Mouse (Mus musculus) CH12.LX (cell line): ENCODE results near the gene Lrrn4cl. TPM values are rescaled to one million over a fixed set of nuclear protein-coding genes. Genes with fewer than 3 reads are reported as not detected.
A peak's percentile ranks its signal among the peaks of the same experiment; 100 is the strongest.

Experiments used
- DNase-seq: peaks from one replicate; pipeline ENCODE4 v3.0.0-alpha.2; 2013; ENCODE audit errors: extremely low read depth
- H3K27ac ChIP-seq: 2 replicates; pipeline ENCODE4 v1.5.1; 2012; ENCODE audit warnings: low read depth, mild to moderate bottlenecking, control low read depth, moderate library complexity; ENCODE audit not compliant: insufficient read depth
- H3K27me3 ChIP-seq: replicated peaks from 2 replicates; pipeline ENCODE3; 2012; ENCODE audit warnings: inconsistent platforms
- H3K36me3 ChIP-seq, 2 experiments: replicated peaks in 1 of 2; 2 replicates each; pipeline versions ENCODE3 to v1.6.1; 2012; ENCODE audit warnings: inconsistent platforms in 1 of 2, low read length in 1 of 2, mild to moderate bottlenecking in 1 of 2, mixed read lengths in 1 of 2, moderate library complexity in 1 of 2; ENCODE audit not compliant: control insufficient read depth in 1 of 2, insufficient read depth in 1 of 2
- H3K4me1 ChIP-seq, 2 experiments: 2 replicates each; pipeline ENCODE4 v1.6.1; 2012; ENCODE audit warnings: inconsistent platforms in 1 of 2, moderate library complexity in 1 of 2; ENCODE audit not compliant: insufficient read depth in 2 of 2, control insufficient read depth in 1 of 2
- H3K4me2 ChIP-seq: 2 replicates; pipeline ENCODE4 v1.6.1; 2012; ENCODE audit warnings: low read depth, mild to moderate bottlenecking, control low read depth; ENCODE audit not compliant: poor library complexity, insufficient read depth, severe bottlenecking
- H3K4me3 ChIP-seq, 3 experiments: fragments of 150-350 bp in 1 of 3; sonication (generic) in 1 of 3; replicated peaks in 1 of 3; 2 replicates each; pipeline versions ENCODE3 to v1.5.1; 2011 to 2012; ENCODE audit warnings: low read depth in 2 of 3, low read length in 2 of 3, mild to moderate bottlenecking in 2 of 3, moderate library complexity in 2 of 3, control low read depth in 1 of 3, improper control_type of control experiment in 1 of 3, inconsistent platforms in 1 of 3, mixed read lengths in 1 of 3; ENCODE audit not compliant: poor library complexity in 1 of 3
- H3K79me2 ChIP-seq: replicated peaks from 2 replicates; pipeline ENCODE4 v1.6.1; 2012; ENCODE audit warnings: mild to moderate bottlenecking, moderate library complexity; ENCODE audit not compliant: control insufficient read depth, poor library complexity, insufficient read depth, severe bottlenecking; ENCODE audit errors: extremely low read depth
- H3K9ac ChIP-seq: 2 replicates; pipeline ENCODE4 v1.6.1; 2012; ENCODE audit warnings: low read depth, mild to moderate bottlenecking, control low read depth, moderate library complexity; ENCODE audit not compliant: insufficient read depth
- H3K9me3 ChIP-seq: replicated peaks from 2 replicates; pipeline ENCODE3; 2012; ENCODE audit warnings: low read length, inconsistent platforms, mixed read lengths
- BHLHE40 ChIP-seq: IDR thresholded peaks from 2 replicates; pipeline ENCODE4 v1.6.1; 2011; ENCODE audit warnings: mild to moderate bottlenecking, low read depth, low read length, improper control_type of control experiment
- CHD1 ChIP-seq: IDR thresholded peaks from 2 replicates; pipeline ENCODE4 v1.6.1; 2012; ENCODE audit warnings: low read depth, low read length, improper control_type of control experiment, inconsistent platforms
- CHD2 ChIP-seq: IDR thresholded peaks from 2 replicates; pipeline ENCODE4 v1.6.1; 2011; ENCODE audit warnings: low read length, improper control_type of control experiment
- E2F4 ChIP-seq: IDR thresholded peaks from 2 replicates; pipeline ENCODE4 v1.6.1; 2011; ENCODE audit warnings: low read depth, low read length, improper control_type of control experiment; ENCODE audit not compliant: insufficient replicate concordance
- EP300 ChIP-seq: IDR thresholded peaks from 2 replicates; pipeline ENCODE4 v1.6.1; 2011; ENCODE audit warnings: low read length, improper control_type of control experiment
- ETS1 ChIP-seq: conservative IDR thresholded peaks from 2 replicates; pipeline ENCODE4 v1.6.1; 2012; ENCODE audit warnings: low read depth, mild to moderate bottlenecking, inconsistent platforms, low read length, improper control_type of control experiment, moderate library complexity
- GABPA ChIP-seq: IDR thresholded peaks from 2 replicates; pipeline ENCODE4 v1.6.1; 2012; ENCODE audit warnings: low read depth, low read length, improper control_type of control experiment, inconsistent platforms; ENCODE audit not compliant: insufficient replicate concordance
- HCFC1 ChIP-seq: IDR thresholded peaks from 2 replicates; pipeline ENCODE4 v1.6.1; 2012; ENCODE audit warnings: low read depth, mild to moderate bottlenecking, inconsistent platforms, low read length, improper control_type of control experiment
- JUN ChIP-seq: IDR thresholded peaks from 2 replicates; pipeline ENCODE4 v1.6.1; 2011; ENCODE audit warnings: low read depth, mild to moderate bottlenecking, low read length, improper control_type of control experiment, moderate library complexity; ENCODE audit not compliant: insufficient read depth
- JUND ChIP-seq: conservative IDR thresholded peaks from 2 replicates; pipeline ENCODE4 v1.6.1; 2011; ENCODE audit warnings: low read depth, low read length, improper control_type of control experiment
- KAT2A ChIP-seq: IDR thresholded peaks from 2 replicates; pipeline ENCODE4 v1.6.1; 2012; ENCODE audit warnings: low read length, improper control_type of control experiment, inconsistent platforms; ENCODE audit not compliant: insufficient replicate concordance
- MAFK ChIP-seq: IDR thresholded peaks from 2 replicates; pipeline ENCODE4 v1.6.1; 2011; ENCODE audit warnings: low read length, improper control_type of control experiment; ENCODE audit not compliant: insufficient replicate concordance
- MAX ChIP-seq: IDR thresholded peaks from 2 replicates; pipeline ENCODE4 v1.6.1; 2011; ENCODE audit warnings: low read length, improper control_type of control experiment
- MEF2A ChIP-seq: IDR thresholded peaks from 2 replicates; pipeline ENCODE4 v1.6.1; 2014; ENCODE audit warnings: low read depth, mild to moderate bottlenecking, inconsistent platforms, low read length, improper control_type of control experiment, borderline replicate concordance
- MXI1 ChIP-seq: IDR thresholded peaks from 2 replicates; pipeline ENCODE4 v1.6.1; 2011; ENCODE audit warnings: mild to moderate bottlenecking, low read depth, low read length, improper control_type of control experiment
- MYC ChIP-seq: IDR thresholded peaks from 2 replicates; pipeline ENCODE4 v1.6.1; 2011; ENCODE audit warnings: low read depth, mild to moderate bottlenecking, improper control_type of control experiment, low read length
- NELFE ChIP-seq: IDR thresholded peaks from 2 replicates; pipeline ENCODE4 v1.6.1; 2011; ENCODE audit warnings: low read depth, low read length, improper control_type of control experiment
- NRF1 ChIP-seq: IDR thresholded peaks from 2 replicates; pipeline ENCODE4 v1.6.1; 2014; ENCODE audit warnings: low read depth, mild to moderate bottlenecking, inconsistent platforms, low read length, improper control_type of control experiment, moderate library complexity
- PAX5 ChIP-seq: IDR thresholded peaks from 2 replicates; pipeline ENCODE4 v1.6.1; 2012; ENCODE audit warnings: low read length, inconsistent platforms, mixed read lengths
- POLR2A ChIP-seq: IDR thresholded peaks from 2 replicates; pipeline ENCODE4 v1.6.1; 2011; ENCODE audit warnings: low read depth, mild to moderate bottlenecking, improper control_type of control experiment, low read length
- POLR2AphosphoS2 ChIP-seq: IDR thresholded peaks from 2 replicates; pipeline ENCODE4 v1.6.1; 2011; ENCODE audit warnings: low read depth, low read length, improper control_type of control experiment
- RAD21 ChIP-seq: IDR thresholded peaks from 2 replicates; pipeline ENCODE4 v1.6.1; 2011; ENCODE audit warnings: low read depth, mild to moderate bottlenecking, low read length, improper control_type of control experiment, moderate library complexity
- RCOR1 ChIP-seq: conservative IDR thresholded peaks from 2 replicates; pipeline ENCODE4 v1.6.1; 2012; ENCODE audit warnings: low read depth, mild to moderate bottlenecking, inconsistent platforms, low read length, improper control_type of control experiment
- SMC3 ChIP-seq: IDR thresholded peaks from 2 replicates; pipeline ENCODE4 v1.6.1; 2011; ENCODE audit warnings: low read depth, low read length, improper control_type of control experiment
- TBP ChIP-seq: conservative IDR thresholded peaks from 2 replicates; pipeline ENCODE4 v1.6.1; 2011; ENCODE audit warnings: low read depth, low read length, improper control_type of control experiment
- TCF12 ChIP-seq: IDR thresholded peaks from 2 replicates; pipeline ENCODE4 v1.6.1; 2014; ENCODE audit warnings: low read depth, mild to moderate bottlenecking, inconsistent platforms, low read length, improper control_type of control experiment
- UBTF ChIP-seq: IDR thresholded peaks from 2 replicates; pipeline ENCODE4 v1.6.1; 2012; ENCODE audit warnings: low read depth, mild to moderate bottlenecking, inconsistent platforms, low read length, improper control_type of control experiment, moderate library complexity
- USF1 ChIP-seq: IDR thresholded peaks from 2 replicates; pipeline ENCODE4 v1.6.1; 2014; ENCODE audit warnings: low read depth, mild to moderate bottlenecking, inconsistent platforms, low read length, improper control_type of control experiment
- USF2 ChIP-seq: conservative IDR thresholded peaks from 2 replicates; pipeline ENCODE4 v1.6.1; 2011; ENCODE audit warnings: low read depth, low read length, improper control_type of control experiment
- ZC3H11A ChIP-seq: IDR thresholded peaks from 2 replicates; pipeline ENCODE4 v1.6.1; 2012; ENCODE audit warnings: low read depth, mild to moderate bottlenecking, inconsistent platforms, low read length, improper control_type of control experiment
- ZKSCAN1 ChIP-seq: IDR thresholded peaks from 2 replicates; pipeline ENCODE4 v1.6.1; 2012; ENCODE audit warnings: low read depth, inconsistent platforms, low read length, improper control_type of control experiment, borderline replicate concordance
- ZMIZ1 ChIP-seq: IDR thresholded peaks from 2 replicates; pipeline ENCODE4 v1.6.1; 2012; ENCODE audit warnings: low read depth, mild to moderate bottlenecking, inconsistent platforms, low read length, improper control_type of control experiment
- dilution Hi-C: fragments of 300-500 bp; cut with MboI; formaldehyde crosslinking; loops from 2 replicates; pipeline ENCODE4 v1.14.3; 2020; ENCODE audit warnings: low sequenced_read_pairs; ENCODE audit not compliant: extremely low pct_unique_long_range_greater_than_20kb, extremely low pct_ligation_motif_present
- in situ Hi-C: fragments of 300-500 bp; cut with MboI; formaldehyde crosslinking; loops from 3 replicates; pipeline ENCODE4 v1.14.3; 2019; ENCODE audit warnings: low sequenced_read_pairs, low pct_ligation_motif_present, low pct_unique_long_range_greater_than_20kb, mixed read lengths
- polyA plus RNA-seq: library from polyadenylated mRNA; unstranded; fragments of >175 nt; gene quantifications from 2 replicates; pipeline ENCODE4 v1.2.1, GENCODE M21; 2012; ENCODE audit warnings: low read depth; ENCODE audit not compliant: insufficient read length
- total RNA-seq, 2 experiments: library from RNA; depleted of rRNA; stranded (reverse); fragments of 300-350 nt in 1 of 2; fragments of >200 nt in 1 of 2; gene quantifications; 2 replicates each; pipeline ENCODE4 v1.2.3; 2012 to 2014

The Lrrn4cl gene
- total and polyA plus RNA-seq, 3 experiments: 0.17 to 0.41 (median 0.31) TPM

GRCm38 (mm10) chr19:8886916-8887584 is 36.5 kb downstream of the Lrrn4cl start (continued):
- TF ChIP-seq ZKSCAN1 (no peak), JUND (no peak), BHLHE40 (no peak), PAX5 (no peak), MAFK (no peak), RAD21 (no peak), POLR2AphosphoS2 (peak; percentile 93), TBP (no peak), NELFE (0 out of 2 replicates have a peak, but pooled peaks have one; percentile 44), ZMIZ1 (peak; percentile 66; the same call in 1 of the 2 replicates), POLR2A (peak; percentile 46), TCF12 (no peak), RCOR1 (no peak), E2F4 (no peak), SMC3 (no peak; the same call in 1 of the 2 replicates), MYC (no peak), GABPA (no peak), JUN (no peak), UBTF (no peak), CHD2 (peak; percentile 85), EP300 (no peak)

- dilution Hi-C loops: no loop called here
- H3K4me1 ChIP-seq: peaks cover 0 to 32% of the 10 kb centered on the region in 2 experiments; a peak in 2 of 4 replicates
- peak overlapping the region; percentile 95 for H3K9ac ChIP-seq
- H3K79me2 ChIP-seq: peaks cover 26% of the 10 kb centered on the region
- H3K9me3 ChIP-seq: no peaks in the 10 kb centered on the region
- peak overlapping the region; percentile 5; the same call in 1 of the 2 replicates for H3K27ac ChIP-seq
- peak overlapping the region; percentile 68 to 77 (median 74) for H3K4me3 ChIP-seq
- no peak for DNase-seq
- H3K4me2 ChIP-seq: peak overlapping the region; percentile 66
- no peaks in the 10 kb centered on the region for H3K27me3 ChIP-seq
- H3K36me3 ChIP-seq: peaks cover 14 to 22% of the 10 kb centered on the region in 2 experiments
- in situ Hi-C loops: no loop called here
- TF ChIP-seq JUND (no peak), MXI1 (peak; percentile 71), GABPA (no peak), SMC3 (no peak), TCF12 (no peak), MAX (peak; percentile 78), KAT2A (no peak), PAX5 (no peak), ETS1 (no peak), POLR2A (no peak; the same call in 1 of the 2 replicates), USF2 (no peak), POLR2AphosphoS2 (peak; percentile 57; the same call in 1 of the 2 replicates), TBP (no peak), EP300 (no peak), ZMIZ1 (no peak; the same call in 1 of the 2 replicates), ZC3H11A (no peak), MYC (peak; percentile 91), HCFC1 (no peak), JUN (no peak), MEF2A (no peak), CHD1 (no peak), NRF1 (no peak), BHLHE40 (peak; percentile 40; the same call in 1 of the 2 replicates), USF1 (no peak)
Observed at GRCm38 (mm10) chr19:8887585-8888463, 37.3 kb downstream of the Lrrn4cl start.
